Mouse (Mus musculus): Measurements from ENCODE around the gene Ms4a6b. TPM values are rescaled to one million over a fixed set of nuclear protein-coding genes. Genes with fewer than 3 reads are reported as not detected.
"Not testable (repeated sequence)": the region's sequence is repeated elsewhere in the genome, so short reads cannot be mapped to it uniquely, and the experiment has no call there.

Ms4a6b gene
- total RNA-seq (2021), result 1 to 10 TPM; 1.2 to 4.3 TPM
- long read RNA-seq, experiment 1, partial matches to known transcripts, result 0 of 1 reads
- long read RNA-seq, experiment 1, other reads (novel, unspliced or antisense), result 1 of 1 reads
- long read RNA-seq, experiment 2, result 0 reads

DNA sequence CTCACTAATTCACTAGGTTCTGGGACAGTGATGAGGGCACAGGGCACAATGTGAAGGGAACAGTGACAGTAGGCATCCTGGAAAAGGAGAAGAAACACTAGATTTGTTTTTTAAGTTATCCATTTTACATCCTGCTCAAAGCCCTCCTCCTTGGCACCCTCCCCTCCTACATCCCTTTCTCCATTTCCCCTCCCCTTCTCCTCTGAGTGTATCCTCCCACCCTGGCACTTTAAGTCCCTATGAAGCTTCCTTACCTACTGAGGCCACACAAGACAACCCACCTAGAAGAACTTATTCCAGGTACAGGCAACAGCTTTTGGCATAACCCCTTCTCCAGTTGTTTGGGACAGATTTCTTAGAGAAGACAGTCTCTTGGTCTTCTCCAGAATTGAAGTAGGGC is at the start of gene Ms4a6b:
Gene Ms4a6b (plus strand): TSS at position 267 of the 400 bp plus-strand sequence.
- DNase-seq (ENCODE audit: low spot score in 2 of 2), result no peak
- intact Hi-C loops (cut with DNase I), result no loop called here

DNA sequence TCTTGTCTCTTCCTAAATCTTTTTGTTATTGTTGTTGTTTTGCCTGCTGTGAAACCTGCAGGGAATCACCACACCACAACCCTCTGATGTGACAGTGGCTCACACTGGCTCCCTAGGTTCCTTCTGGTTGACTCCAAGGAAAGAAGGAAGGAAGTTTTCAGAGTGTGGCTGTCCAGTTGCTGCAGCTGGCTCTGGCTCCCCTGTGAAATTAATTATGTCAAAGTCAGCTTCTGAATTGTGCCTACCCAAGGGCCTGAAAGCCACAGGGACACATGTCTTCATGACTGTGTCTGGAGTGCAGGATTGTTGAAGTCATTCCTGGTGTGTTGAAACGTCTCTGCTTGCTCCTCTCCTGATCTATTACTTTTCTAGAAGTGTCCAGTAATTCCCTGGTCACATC is 48.0 kb upstream of the Ms4a6b start:
- DNase-seq (ENCODE audit: low spot score in 2 of 2); intact Hi-C loops (cut with DNase I): not testable (repeated sequence)

DNA sequence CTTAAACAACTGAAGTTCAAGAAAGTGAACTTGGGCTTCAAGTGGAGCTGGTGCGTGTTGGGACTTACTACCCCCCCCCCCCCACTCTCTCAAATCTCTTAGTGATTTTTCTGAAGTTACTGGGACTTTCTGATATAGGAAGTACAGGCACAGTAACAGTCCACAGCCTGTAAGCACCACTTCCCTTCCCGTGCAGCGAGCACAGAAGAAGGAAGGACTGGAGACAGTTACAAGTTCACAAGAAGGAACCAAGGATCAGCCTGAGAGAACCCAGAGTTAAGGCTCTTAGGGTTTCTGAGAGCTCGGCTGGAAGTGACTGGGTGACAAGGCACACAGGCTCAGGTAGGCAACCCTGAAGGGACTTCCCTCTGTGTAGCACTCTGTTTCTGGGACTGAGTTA is 47.1 kb upstream of the Ms4a6b start, which contains the start of gene Ms4a6c:
Gene Ms4a6c (plus strand): TSS at position 152 of the 400 bp plus-strand sequence.
- intact Hi-C loops (cut with DNase I); DNase-seq (ENCODE audit: low spot score in 2 of 2): not testable (repeated sequence)

DNA sequence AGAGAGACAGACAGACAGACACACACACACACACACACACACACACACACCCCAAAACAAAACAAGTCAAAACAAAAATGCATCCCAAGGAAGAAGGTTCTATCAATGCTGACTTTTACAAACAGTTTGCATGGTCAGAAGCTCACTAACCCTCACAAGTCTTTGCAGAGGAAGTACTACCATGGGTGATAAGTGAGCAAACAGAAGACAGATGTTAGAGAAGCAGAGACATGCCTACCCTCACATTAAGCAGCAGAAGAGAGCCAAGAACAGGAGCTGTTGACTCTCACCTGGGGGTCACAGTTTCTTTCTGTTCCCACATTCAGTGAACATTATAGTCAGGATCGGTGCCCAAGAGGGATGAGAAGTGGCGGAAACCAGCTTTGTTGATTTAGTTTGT is 36.6 kb upstream of the Ms4a6b start:
- DNase-seq (ENCODE audit: low spot score in 2 of 2), result no peak
- intact Hi-C loops (cut with DNase I), result no loop called here

- intact Hi-C loops (cut with DNase I), result no loop called here
- DNase-seq (ENCODE audit: low spot score in 2 of 2), result no peak
Measured at GRCm38 (mm10) chr19:11482684-11483083, 33.6 kb upstream of the Ms4a6b start.

- intact Hi-C loops (cut with DNase I), result no loop called here
- DNase-seq (ENCODE audit: low spot score in 2 of 2), result no peak
Measured at GRCm38 (mm10) chr19:11483941-11484340, 32.4 kb upstream of the Ms4a6b start.

DNA sequence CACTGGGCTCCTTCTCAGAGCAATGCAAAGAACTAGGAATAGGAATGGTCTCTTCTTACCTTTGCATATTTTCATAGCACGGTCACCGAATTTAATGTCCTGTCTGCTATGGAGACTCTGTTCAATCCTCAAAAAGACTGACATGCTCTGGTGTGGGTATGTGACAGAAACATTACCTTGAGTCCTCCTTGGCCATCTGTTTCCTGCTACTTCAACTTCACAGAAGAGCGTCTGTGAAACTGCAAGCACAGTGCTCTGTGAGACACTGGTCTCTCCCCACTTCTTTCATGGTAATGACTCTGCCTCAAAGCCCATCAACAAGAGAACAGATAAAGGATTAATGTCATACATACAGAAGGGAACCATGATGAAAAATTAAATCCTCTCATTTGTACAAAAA is 31.9 kb upstream of the Ms4a6b start:
- no peak for DNase-seq (ENCODE audit: low spot score in 2 of 2)
- intact Hi-C loops (cut with DNase I), result no loop called here

DNA sequence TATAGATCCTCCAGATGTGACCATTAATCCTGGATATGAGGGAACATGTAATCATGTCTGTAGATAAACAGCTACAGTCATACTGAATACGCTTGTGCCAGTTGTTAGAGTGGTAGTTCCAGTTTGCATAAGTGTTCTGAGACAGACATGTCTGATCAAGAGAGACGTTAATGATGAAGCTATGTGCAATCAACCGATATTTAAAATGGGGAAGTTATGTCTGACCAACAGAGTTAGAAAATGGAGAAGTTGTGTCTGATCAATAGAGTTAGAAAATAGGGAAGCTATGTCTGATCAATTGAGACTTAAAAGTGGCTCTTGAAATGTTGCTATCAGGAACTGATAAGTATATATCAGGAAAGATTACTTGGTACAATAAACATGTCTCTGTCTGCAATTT is 31.0 kb upstream of the Ms4a6b start:
- no peak for DNase-seq (ENCODE audit: low spot score in 2 of 2)
- intact Hi-C loops (cut with DNase I), result no loop called here

DNA sequence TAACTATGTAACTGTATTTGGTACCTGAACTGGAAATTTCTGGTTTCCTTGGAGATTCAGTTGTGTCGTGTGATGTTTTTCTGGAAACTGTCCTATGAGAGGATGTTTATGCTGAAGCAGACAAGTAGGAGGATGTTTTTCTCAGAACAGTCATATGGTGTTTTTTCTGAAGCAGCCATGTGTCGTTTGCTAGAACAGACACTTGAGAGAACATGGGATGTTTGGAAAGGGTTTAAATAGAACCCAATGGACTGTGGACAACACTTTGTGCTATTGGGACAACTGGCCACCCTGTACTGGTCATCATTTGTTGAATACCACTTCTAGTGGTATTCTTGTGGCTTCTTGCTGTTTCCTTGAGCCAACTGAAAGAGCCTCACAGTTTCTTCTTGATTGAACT is 30.6 kb upstream of the Ms4a6b start, which contains the start of gene Gm8369:
Gene Gm8369 (plus strand): TSS at position 193 of the 400 bp plus-strand sequence.
- peak; percentile 15 to 63 for DNase-seq (ENCODE audit: low spot score in 2 of 2)
- intact Hi-C loops (cut with DNase I), result no loop called here

DNA sequence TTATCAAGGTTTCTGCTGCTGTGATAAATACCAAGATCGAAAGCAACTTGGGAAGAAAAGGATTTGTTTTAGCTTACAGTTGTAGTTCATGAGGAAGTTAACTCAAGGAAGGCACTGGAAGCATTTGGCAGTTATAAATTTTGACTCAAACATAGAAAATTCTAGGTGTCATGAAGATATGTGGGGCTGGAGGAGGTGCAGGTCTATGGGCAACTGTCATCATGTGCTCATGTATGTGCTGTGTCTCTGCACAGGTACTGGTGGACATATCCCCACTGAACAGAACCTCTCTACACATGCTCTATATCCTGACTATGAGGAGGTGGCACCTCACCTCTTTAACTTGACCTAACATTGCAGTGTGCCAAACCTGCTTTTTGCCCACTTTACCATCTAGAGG is 29.7 kb upstream of the Ms4a6b start:
- intact Hi-C loops (cut with DNase I), result no loop called here
- no peak for DNase-seq (ENCODE audit: low spot score in 2 of 2)

- DNase-seq (ENCODE audit: low spot score in 2 of 2), result no peak
- intact Hi-C loops (cut with DNase I), result no loop called here
Measured at GRCm38 (mm10) chr19:11491406-11492189, 24.7 kb upstream of the Ms4a6b start.

GRCm38 (mm10) chr19:11492671-11493070 is 23.6 kb upstream of the Ms4a6b start:
- no peak for DNase-seq (ENCODE audit: low spot score in 2 of 2)
- intact Hi-C loops (cut with DNase I), result no loop called here

DNA sequence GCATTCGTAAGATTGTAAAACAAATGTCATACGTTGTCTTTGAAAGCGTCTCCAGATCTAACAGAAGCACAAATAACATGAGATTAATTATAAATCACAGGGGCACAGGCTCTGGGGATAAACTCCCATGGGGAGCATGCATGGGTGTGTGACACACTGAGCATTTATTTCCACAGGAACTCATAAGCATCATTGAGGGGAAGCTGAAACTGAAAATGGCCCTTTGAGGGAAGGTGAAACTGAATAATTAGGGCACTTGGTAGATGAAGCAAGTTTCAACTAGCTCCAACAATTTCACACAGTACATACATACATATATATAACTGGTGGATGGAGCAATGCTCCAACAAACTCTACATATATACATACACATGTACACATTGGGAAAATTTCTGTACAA is 21.8 kb upstream of the Ms4a6b start:
- DNase-seq (ENCODE audit: low spot score in 2 of 2), result no peak
- intact Hi-C loops (cut with DNase I), result no loop called here

DNA sequence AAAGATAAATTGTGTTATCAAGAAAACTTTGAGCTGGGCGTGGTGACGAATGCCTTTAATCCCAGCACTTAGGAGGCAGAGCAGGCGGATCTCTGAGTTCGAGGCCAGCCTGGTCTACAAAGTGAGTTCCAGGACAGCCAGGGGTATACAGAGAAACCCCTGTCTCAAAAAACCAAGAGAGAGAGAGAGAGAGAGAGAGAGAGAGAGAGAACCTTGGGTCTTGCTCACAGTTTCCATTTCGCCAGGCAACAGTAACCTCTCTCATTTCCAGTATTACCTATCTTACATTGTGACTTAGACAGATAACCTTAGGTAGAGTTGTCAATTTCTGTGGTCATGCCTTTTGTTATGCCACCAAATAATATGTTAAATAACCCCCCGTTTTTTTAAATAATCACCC is 20.0 kb upstream of the Ms4a6b start:
- intact Hi-C loops (cut with DNase I), result no loop called here
- no peak for DNase-seq (ENCODE audit: low spot score in 2 of 2)

DNA sequence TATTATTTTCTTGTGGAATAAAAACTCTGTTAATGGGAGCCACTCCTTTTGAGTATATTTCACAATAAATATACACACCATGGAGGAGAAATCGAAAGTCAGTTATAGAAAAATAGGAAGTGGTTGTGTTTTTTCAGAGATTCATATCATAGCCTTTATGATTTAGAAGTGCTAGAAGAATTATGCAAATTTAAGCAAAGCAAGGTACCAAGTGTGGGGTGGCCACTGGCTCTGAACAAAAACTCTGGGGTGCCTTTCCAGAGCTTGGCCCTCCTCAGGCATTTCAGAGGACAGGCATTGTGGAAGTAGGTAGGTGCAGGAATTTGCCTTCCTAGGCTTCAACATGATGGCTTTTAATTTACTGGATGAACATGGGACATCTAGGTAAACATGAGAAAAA is 19.0 kb upstream of the Ms4a6b start:
- intact Hi-C loops (cut with DNase I); DNase-seq (ENCODE audit: low spot score in 2 of 2): not testable (repeated sequence)

DNA sequence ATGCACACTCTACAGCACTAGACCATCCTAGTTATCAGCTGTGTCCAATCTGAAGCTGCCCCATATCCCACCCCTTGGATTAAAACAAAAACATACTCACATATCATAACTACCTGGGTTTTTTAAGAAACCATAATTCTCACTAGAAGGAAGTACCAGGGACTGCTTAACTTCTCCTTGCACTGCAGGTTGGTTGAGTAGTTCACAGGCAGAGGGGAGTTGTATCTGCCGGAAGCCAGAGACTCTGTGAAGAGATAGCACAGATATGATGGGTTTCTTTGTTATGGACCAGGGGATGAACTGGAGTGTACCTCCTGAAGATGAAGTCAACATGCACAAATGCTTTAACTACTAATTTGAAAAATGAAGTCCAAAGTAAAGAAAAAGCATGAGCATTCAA is 15.5 kb upstream of the Ms4a6b start:
- intact Hi-C loops (cut with DNase I), result no loop called here
- DNase-seq (ENCODE audit: low spot score in 2 of 2), result no peak

- DNase-seq (ENCODE audit: low spot score in 2 of 2), result no peak
Measured at GRCm38 (mm10) chr19:11501326-11501725, 15.0 kb upstream of the Ms4a6b start.

GRCm38 (mm10) chr19:11504857-11505256 is 11.5 kb upstream of the Ms4a6b start:
- DNase-seq (ENCODE audit: low spot score in 2 of 2), result no peak
- intact Hi-C loops (cut with DNase I), result no loop called here

More at GRCm38 (mm10) chr19:11501326-11501725, 15.0 kb upstream of the Ms4a6b start:
- intact Hi-C loops (cut with DNase I), result no loop called here

- no peak for DNase-seq (ENCODE audit: low spot score in 2 of 2)
- intact Hi-C loops (cut with DNase I), result no loop called here
Measured at GRCm38 (mm10) chr19:11513458-11513857, 2.9 kb upstream of the Ms4a6b start.

DNA sequence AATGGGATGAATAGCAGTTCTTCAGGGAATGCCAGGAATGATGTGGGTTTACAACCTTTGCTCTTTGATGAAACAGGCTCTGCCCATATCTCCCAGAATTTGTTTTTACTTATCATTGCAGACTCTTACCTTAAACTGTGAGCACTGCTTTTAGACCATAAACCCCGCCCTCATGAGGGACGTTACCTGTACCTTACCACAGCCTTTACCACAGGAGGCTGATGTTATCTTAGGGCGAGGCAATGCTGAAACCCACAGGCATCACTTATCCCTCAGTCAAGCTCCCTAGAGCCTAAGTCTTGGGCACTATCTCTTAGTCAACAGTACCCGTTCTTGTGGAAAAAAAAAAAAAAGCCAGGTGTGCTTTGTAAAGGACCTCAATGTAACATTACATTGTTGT is 533 bp downstream of the Ms4a6b start:
- intact Hi-C loops (cut with DNase I), result no loop called here

DNA sequence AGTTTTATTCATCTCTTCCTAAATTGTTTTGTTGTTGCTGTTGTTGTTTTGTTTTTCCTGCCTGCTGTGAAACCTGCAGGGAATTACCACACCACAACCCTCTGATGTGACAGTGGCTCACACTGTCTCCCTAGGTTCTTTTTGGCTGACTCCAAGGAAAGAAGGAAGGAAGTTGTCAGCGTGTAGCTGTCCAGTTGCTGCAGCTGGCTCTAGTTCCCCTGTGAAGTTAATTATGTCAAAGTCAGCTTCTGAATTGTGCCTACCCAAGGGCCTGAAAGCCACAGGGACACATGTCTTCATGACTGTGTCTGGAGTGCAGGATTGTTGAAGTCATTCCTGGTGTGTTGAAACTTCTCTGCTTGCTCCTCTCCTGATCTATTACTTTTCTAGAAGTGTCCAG is 1.1 kb downstream of the Ms4a6b start:
- intact Hi-C loops (cut with DNase I); DNase-seq (ENCODE audit: low spot score in 2 of 2): not testable (repeated sequence)

More for the DNA sequence above, 533 bp downstream of the Ms4a6b start:
- no peak for DNase-seq (ENCODE audit: low spot score in 2 of 2)
